Mouse (Mus musculus): Measurements from ENCODE around the gene Olig3. TPM values are rescaled to one million over a fixed set of nuclear protein-coding genes. Genes with fewer than 3 reads are reported as not detected.

Gene Olig3
- 0.08 TPM in 1 of 2 replicates, not detected in the other for polyA plus RNA-seq (2016; fragmentation: Nextera tagmentation; extraction: Ambion mirVana)

- H3K4me1 ChIP-seq (replicated peaks) = peaks cover 24% of the 10 kb centered on the region
- H3K27ac ChIP-seq (ENCODE audit: poor library complexity, severe bottlenecking) = no peak within 1 kb of the TSS
- no peaks in the 10 kb centered on the region for H3K36me3 ChIP-seq
- peaks cover 89% of the 10 kb centered on the region for H3K27me3 ChIP-seq (replicated peaks)
- H3K4me3 ChIP-seq = peak within 1 kb of the TSS; percentile 28
- no peaks in the 10 kb centered on the region for H3K9me3 ChIP-seq (replicated peaks)
- no peak within 1 kb of the TSS for H3K9ac ChIP-seq
- peak within 1 kb of the TSS; percentile 53 for H3K4me2 ChIP-seq
- 5% methylated on average over 9 of the region's 9 CpGs for WGBS
- ATAC-seq (ENCODE audit: insufficient number of reproducible peaks, low FRiP score) = no peak
Measured at GRCm38 (mm10) chr10:19356071-19356583, at the start of gene Olig3. Gene Olig3, plus strand, starts transcription at chr10:19356533.

DNA sequence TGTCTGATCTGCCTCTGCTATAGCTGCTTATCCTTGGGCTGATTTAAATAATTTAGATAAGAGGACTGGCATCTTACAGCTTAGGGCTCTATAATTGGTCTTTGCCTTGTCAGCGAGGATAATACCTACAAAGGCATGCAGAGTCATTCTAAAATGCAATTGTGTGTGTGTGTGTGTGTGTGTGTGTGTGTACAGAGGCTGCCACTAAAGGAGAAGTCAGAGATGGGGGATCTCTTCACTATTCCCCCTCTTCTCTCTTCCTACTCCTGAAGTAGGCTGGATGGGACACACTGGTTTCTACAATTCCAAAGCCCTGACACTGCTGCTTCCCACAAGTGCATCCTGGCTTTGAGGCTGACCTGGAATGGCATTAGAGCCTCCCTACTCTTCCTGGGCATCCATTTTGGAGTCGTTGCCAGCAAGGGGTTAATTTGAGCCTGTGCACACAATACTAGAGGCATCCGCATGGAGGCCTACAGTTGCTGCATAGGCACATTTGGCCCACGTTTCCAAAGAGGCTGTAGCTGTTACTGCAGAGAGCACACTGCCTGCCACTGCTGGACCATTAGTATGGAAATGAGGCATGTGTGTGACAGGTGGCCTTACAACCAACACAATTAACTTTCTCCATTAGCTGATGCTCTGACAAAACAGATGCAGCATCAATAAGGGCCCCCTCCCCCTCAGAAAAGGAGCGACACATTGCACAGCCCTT lies 46.5 kb upstream of the Olig3 start:
- Histone ChIP-seq H3K4me2 (no peak overlapping the region), H3K27ac (ENCODE audit: poor library complexity, severe bottlenecking) (no peak overlapping the region), H3K27me3 (replicated peaks) (no peaks in the 10 kb centered on the region), H3K36me3 (no peaks in the 10 kb centered on the region), H3K9ac (no peak overlapping the region), H3K9me3 (replicated peaks) (no peaks in the 10 kb centered on the region), H3K4me1 (replicated peaks) (no peaks in the 10 kb centered on the region), H3K4me3 (no peak overlapping the region)
- WGBS = 37% methylated on average over 5 of the region's 5 CpGs
- no peak for ATAC-seq (ENCODE audit: insufficient number of reproducible peaks, low FRiP score)

- H3K9me3 ChIP-seq (replicated peaks) = no peaks in the 10 kb centered on the region
- WGBS = 50% methylated on average over 5 of the region's 5 CpGs
- H3K27me3 ChIP-seq (replicated peaks) = no peaks in the 10 kb centered on the region
- no peak overlapping the region for H3K9ac ChIP-seq
- H3K4me2 ChIP-seq = no peak overlapping the region
- no peaks in the 10 kb centered on the region for H3K36me3 ChIP-seq
- H3K4me3 ChIP-seq = no peak overlapping the region
- ATAC-seq (ENCODE audit: insufficient number of reproducible peaks, low FRiP score) = no peak
- H3K27ac ChIP-seq (ENCODE audit: poor library complexity, severe bottlenecking) = no peak overlapping the region
- H3K4me1 ChIP-seq (replicated peaks) = no peaks in the 10 kb centered on the region
Measured at GRCm38 (mm10) chr10:19310471-19310870, 45.9 kb upstream of the Olig3 start.

GRCm38 (mm10) chr10:19317962-19318812 lies 38.1 kb upstream of the Olig3 start:
- Histone ChIP-seq H3K9me3 (replicated peaks) (no peaks in the 10 kb centered on the region), H3K9ac (no peak overlapping the region)

GRCm38 (mm10) chr10:19321781-19322180 lies 34.6 kb upstream of the Olig3 start:
- Histone ChIP-seq H3K9ac (no peak overlapping the region), H3K4me3 (no peak overlapping the region), H3K27ac (ENCODE audit: poor library complexity, severe bottlenecking) (no peak overlapping the region), H3K36me3 (no peaks in the 10 kb centered on the region), H3K27me3 (replicated peaks) (no peaks in the 10 kb centered on the region), H3K4me2 (no peak overlapping the region), H3K4me1 (replicated peaks) (0 out of 2 replicates have a peak, but pooled peaks cover 3% of the 10 kb centered on the region), H3K9me3 (replicated peaks) (no peaks in the 10 kb centered on the region)
- no peak for ATAC-seq (ENCODE audit: insufficient number of reproducible peaks, low FRiP score)
- 76% methylated on average over 2 of the region's 2 CpGs for WGBS

More at GRCm38 (mm10) chr10:19317962-19318812, 38.1 kb upstream of the Olig3 start:
- 76% methylated on average over 19 of the region's 19 CpGs for WGBS
- no peak overlapping the region for H3K4me3 ChIP-seq
- no peak for ATAC-seq (ENCODE audit: insufficient number of reproducible peaks, low FRiP score)
- H3K4me1 ChIP-seq (replicated peaks) = 0 out of 2 replicates have a peak, but pooled peaks cover 3% of the 10 kb centered on the region
- H3K36me3 ChIP-seq = no peaks in the 10 kb centered on the region
- H3K27me3 ChIP-seq (replicated peaks) = no peaks in the 10 kb centered on the region
- H3K27ac ChIP-seq (ENCODE audit: poor library complexity, severe bottlenecking) = no peak overlapping the region
- no peak overlapping the region for H3K4me2 ChIP-seq

GRCm38 (mm10) chr10:19329191-19329777 lies 27.0 kb upstream of the Olig3 start:
- no peaks in the 10 kb centered on the region for H3K36me3 ChIP-seq
- no peak for ATAC-seq (ENCODE audit: insufficient number of reproducible peaks, low FRiP score)
- H3K27ac ChIP-seq (ENCODE audit: poor library complexity, severe bottlenecking) = no peak overlapping the region
- no peaks in the 10 kb centered on the region for H3K4me1 ChIP-seq (replicated peaks)
- H3K4me3 ChIP-seq = no peak overlapping the region
- H3K9ac ChIP-seq = no peak overlapping the region
- H3K9me3 ChIP-seq (replicated peaks) = no peaks in the 10 kb centered on the region
- no peak overlapping the region for H3K4me2 ChIP-seq
- 58% methylated on average over 3 of the region's 3 CpGs for WGBS
- no peaks in the 10 kb centered on the region for H3K27me3 ChIP-seq (replicated peaks)

DNA sequence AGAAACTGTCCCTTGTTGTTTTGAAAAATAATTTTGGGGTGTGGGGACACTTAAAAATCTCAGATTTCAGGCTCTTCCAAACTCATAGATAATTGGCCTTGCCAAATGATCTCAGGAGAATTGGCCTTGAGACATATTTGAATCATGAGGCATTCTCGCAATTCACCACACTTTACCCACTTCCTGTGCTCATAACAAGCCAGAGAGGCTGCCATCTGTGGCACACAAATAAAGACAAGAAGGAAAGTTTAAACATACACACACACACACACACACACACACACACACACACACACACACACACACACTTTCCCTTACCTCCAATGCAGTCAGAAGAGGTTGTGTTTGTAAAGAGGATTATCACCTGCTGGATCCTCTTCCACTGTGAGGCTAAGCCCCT lies 22.9 kb upstream of the Olig3 start:
- Histone ChIP-seq H3K9ac (no peak overlapping the region), H3K4me3 (no peak overlapping the region), H3K27ac (ENCODE audit: poor library complexity, severe bottlenecking) (no peak overlapping the region), H3K36me3 (no peaks in the 10 kb centered on the region), H3K4me2 (no peak overlapping the region), H3K27me3 (replicated peaks) (peaks cover 4% of the 10 kb centered on the region; the same call in 1 of the 2 replicates), H3K4me1 (replicated peaks) (no peaks in the 10 kb centered on the region), H3K9me3 (replicated peaks) (no peaks in the 10 kb centered on the region)
- ATAC-seq (ENCODE audit: insufficient number of reproducible peaks, low FRiP score) = no peak
- 60% methylated on average over 1 of the region's 1 CpGs for WGBS

GRCm38 (mm10) chr10:19338695-19339630 lies 17.4 kb upstream of the Olig3 start:
- Histone ChIP-seq H3K4me2 (peak overlapping the region; percentile 33), H3K27me3 (replicated peaks) (peaks cover 17% of the 10 kb centered on the region), H3K36me3 (no peaks in the 10 kb centered on the region), H3K27ac (ENCODE audit: poor library complexity, severe bottlenecking) (no peak overlapping the region), H3K9ac (no peak overlapping the region), H3K4me1 (replicated peaks) (peaks cover 4% of the 10 kb centered on the region; the same call in 1 of the 2 replicates), H3K4me3 (no peak overlapping the region), H3K9me3 (replicated peaks) (no peaks in the 10 kb centered on the region)
- ATAC-seq (ENCODE audit: insufficient number of reproducible peaks, low FRiP score) = no peak
- WGBS = 9% methylated on average over 18 of the region's 18 CpGs

DNA sequence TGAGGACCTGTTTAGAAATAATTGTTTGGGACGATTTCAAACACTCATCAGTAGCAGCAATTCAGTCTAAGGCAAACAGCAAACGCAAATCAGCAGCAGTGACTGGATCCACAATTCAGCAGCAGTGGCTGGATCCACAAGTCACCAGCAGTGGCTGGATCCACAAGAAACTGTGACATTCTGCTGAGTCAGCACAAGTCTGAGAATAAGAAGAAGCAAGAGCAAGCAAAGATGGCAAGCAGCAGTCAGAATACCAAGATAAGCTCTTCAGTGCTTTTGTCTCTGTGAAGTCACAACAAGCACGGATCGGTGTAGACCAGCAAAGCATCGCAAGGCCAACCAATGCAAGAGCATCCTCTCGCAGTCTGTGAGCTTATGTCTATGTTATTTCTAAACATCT lies 12.3 kb upstream of the Olig3 start:
- Histone ChIP-seq H3K9ac (no peak overlapping the region), H3K4me2 (no peak overlapping the region), H3K27ac (ENCODE audit: poor library complexity, severe bottlenecking) (no peak overlapping the region), H3K36me3 (no peaks in the 10 kb centered on the region), H3K4me1 (replicated peaks) (peaks cover 4% of the 10 kb centered on the region; the same call in 1 of the 2 replicates), H3K4me3 (no peak overlapping the region), H3K9me3 (replicated peaks) (no peaks in the 10 kb centered on the region), H3K27me3 (replicated peaks) (peaks cover 23% of the 10 kb centered on the region)
- ATAC-seq (ENCODE audit: insufficient number of reproducible peaks, low FRiP score) = no peak
- WGBS = 84% methylated on average over 6 of the region's 6 CpGs

- H3K9ac ChIP-seq = no peak overlapping the region
- no peaks in the 10 kb centered on the region for H3K36me3 ChIP-seq
- no peak overlapping the region for H3K4me2 ChIP-seq
- WGBS = 45% methylated on average over 3 of the region's 3 CpGs
- H3K4me1 ChIP-seq (replicated peaks) = peaks cover 12% of the 10 kb centered on the region
- no peak overlapping the region for H3K27ac ChIP-seq (ENCODE audit: poor library complexity, severe bottlenecking)
- H3K9me3 ChIP-seq (replicated peaks) = no peaks in the 10 kb centered on the region
- no peak overlapping the region for H3K4me3 ChIP-seq
- no peak for ATAC-seq (ENCODE audit: insufficient number of reproducible peaks, low FRiP score)
- H3K27me3 ChIP-seq (replicated peaks) = peaks cover 45% of the 10 kb centered on the region
Measured at GRCm38 (mm10) chr10:19349326-19349725, 7.0 kb upstream of the Olig3 start.
